Mouse (Mus musculus) G1E (cell line): Measurements from ENCODE around the gene Traf4.

ENCODE experiments used
- CTCF ChIP-seq: IDR thresholded peaks from 2 replicates; pipeline ENCODE4 v1.5.1; 2012; ENCODE audit warnings: low read depth, low read length, inconsistent platforms, mixed read lengths
- TAL1 ChIP-seq: conservative IDR thresholded peaks from 2 replicates; pipeline ENCODE4 v1.6.1; 2012; ENCODE audit warnings: low read depth, low read length, inconsistent platforms, mixed read lengths

GRCm38 (mm10) chr11:78188331-78189233 is 23.2 kb upstream of the Traf4 start, which contains the start of gene Rab34:
- no peak for TF ChIP-seq CTCF
- TF ChIP-seq TAL1 = no peak
